Mouse (Mus musculus): ENCODE measurements around the gene 4833423E24Rik. TPM values are rescaled to one million over a fixed set of nuclear protein-coding genes. Genes with fewer than 3 reads are reported as not detected.

4833423E24Rik gene
- polyA plus RNA-seq (2016; fragmentation: Nextera tagmentation; extraction: Ambion mirVana) = 0.11 TPM in 1 of 2 replicates, not detected in the other

GRCm38 (mm10) chr2:85518879-85519278 is at the start of gene 4833423E24Rik:
Gene 4833423E24Rik, minus strand, starts transcription at chr2:85519024.
- Histone ChIP-seq H3K36me3 (no peaks in the 10 kb centered on the region), H3K9me3 (replicated peaks) (no peaks in the 10 kb centered on the region), H3K4me1 (peaks cover 6% of the 10 kb centered on the region; the same call in 1 of the 2 replicates), H3K27ac (replicated peaks) (no peak within 1 kb of the TSS), H3K27me3 (ENCODE audit: low read depth, poor library complexity, severe bottlenecking) (no peaks in the 10 kb centered on the region), H3K4me3 (no peak within 1 kb of the TSS)
- 30% methylated on average over 4 of the region's 4 CpGs for WGBS
- DNase-seq (ENCODE audit: low spot score) = peak; percentile 13

- DNase-seq (ENCODE audit: low spot score) = no peak
These were observed 42.4 kb upstream of the 4833423E24Rik start for GRCm38 (mm10) chr2:85561187-85561586.

GRCm38 (mm10) chr2:85560226-85560625 is 41.4 kb upstream of the 4833423E24Rik start:
- no peaks in the 10 kb centered on the region for H3K27me3 ChIP-seq (ENCODE audit: low read depth, poor library complexity, severe bottlenecking)
- H3K9me3 ChIP-seq (replicated peaks) = no peaks in the 10 kb centered on the region
- no peaks in the 10 kb centered on the region for H3K36me3 ChIP-seq
- H3K4me1 ChIP-seq = no peaks in the 10 kb centered on the region
- no peak overlapping the region for H3K27ac ChIP-seq (replicated peaks)
- WGBS = 87% methylated on average over 4 of the region's 4 CpGs
- no peak overlapping the region for H3K4me3 ChIP-seq
- no peak for DNase-seq (ENCODE audit: low spot score)

More at GRCm38 (mm10) chr2:85561187-85561586, 42.4 kb upstream of the 4833423E24Rik start:
- Histone ChIP-seq H3K9me3 (replicated peaks) (no peaks in the 10 kb centered on the region), H3K4me3 (no peak overlapping the region), H3K27me3 (ENCODE audit: low read depth, poor library complexity, severe bottlenecking) (no peaks in the 10 kb centered on the region), H3K4me1 (no peaks in the 10 kb centered on the region), H3K27ac (replicated peaks) (no peak overlapping the region), H3K36me3 (no peaks in the 10 kb centered on the region)
- WGBS = 28% methylated on average over 4 of the region's 4 CpGs

GRCm38 (mm10) chr2:85554806-85555205 is 36.0 kb upstream of the 4833423E24Rik start:
- no peaks in the 10 kb centered on the region for H3K27me3 ChIP-seq (ENCODE audit: low read depth, poor library complexity, severe bottlenecking)
- H3K4me1 ChIP-seq = no peaks in the 10 kb centered on the region
- no peaks in the 10 kb centered on the region for H3K9me3 ChIP-seq (replicated peaks)
- H3K36me3 ChIP-seq = no peaks in the 10 kb centered on the region
- no peak for DNase-seq (ENCODE audit: low spot score)
- H3K27ac ChIP-seq (replicated peaks) = no peak overlapping the region
- no peak overlapping the region for H3K4me3 ChIP-seq
- WGBS = 78% methylated on average over 1 of the region's 1 CpGs

- Histone ChIP-seq H3K4me3 (no peak overlapping the region), H3K4me1 (peaks cover 4% of the 10 kb centered on the region; the same call in 1 of the 2 replicates), H3K36me3 (no peaks in the 10 kb centered on the region), H3K9me3 (replicated peaks) (no peaks in the 10 kb centered on the region), H3K27ac (replicated peaks) (no peak overlapping the region), H3K27me3 (ENCODE audit: low read depth, poor library complexity, severe bottlenecking) (no peaks in the 10 kb centered on the region)
- no peak for DNase-seq (ENCODE audit: low spot score)
- WGBS = 86% methylated on average over 1 of the region's 1 CpGs
These were observed 15.1 kb upstream of the 4833423E24Rik start for GRCm38 (mm10) chr2:85533934-85534333.

GRCm38 (mm10) chr2:85532082-85532778 is 13.4 kb upstream of the 4833423E24Rik start:
- DNase-seq (ENCODE audit: low spot score) = no peak
- no peak overlapping the region for H3K27ac ChIP-seq (replicated peaks)
- 94% methylated on average over 2 of the region's 2 CpGs for WGBS
- no peaks in the 10 kb centered on the region for H3K9me3 ChIP-seq (replicated peaks)
- H3K36me3 ChIP-seq = no peaks in the 10 kb centered on the region
- H3K4me1 ChIP-seq = peaks cover 4% of the 10 kb centered on the region; the same call in 1 of the 2 replicates
- no peaks in the 10 kb centered on the region for H3K27me3 ChIP-seq (ENCODE audit: low read depth, poor library complexity, severe bottlenecking)
- no peak overlapping the region for H3K4me3 ChIP-seq

- H3K9me3 ChIP-seq (replicated peaks) = no peaks in the 10 kb centered on the region
- WGBS = 74% methylated on average over 2 of the region's 2 CpGs
- no peak for DNase-seq (ENCODE audit: low spot score)
These were observed 4.2 kb upstream of the 4833423E24Rik start for GRCm38 (mm10) chr2:85522859-85523489.

GRCm38 (mm10) chr2:85518292-85518691 is 532 bp downstream of the 4833423E24Rik start:
- no peak overlapping the region for H3K4me3 ChIP-seq
- WGBS = 95% methylated on average over 10 of the region's 10 CpGs
- no peaks in the 10 kb centered on the region for H3K36me3 ChIP-seq
- H3K27ac ChIP-seq (replicated peaks) = no peak overlapping the region
- H3K27me3 ChIP-seq (ENCODE audit: low read depth, poor library complexity, severe bottlenecking) = no peaks in the 10 kb centered on the region
- peaks cover 6% of the 10 kb centered on the region; the same call in 1 of the 2 replicates for H3K4me1 ChIP-seq
- no peak for DNase-seq (ENCODE audit: low spot score)
- H3K9me3 ChIP-seq (replicated peaks) = no peaks in the 10 kb centered on the region

More at GRCm38 (mm10) chr2:85522859-85523489, 4.2 kb upstream of the 4833423E24Rik start:
- H3K27me3 ChIP-seq (ENCODE audit: low read depth, poor library complexity, severe bottlenecking) = no peaks in the 10 kb centered on the region
- H3K27ac ChIP-seq (replicated peaks) = no peak overlapping the region
- no peak overlapping the region for H3K4me3 ChIP-seq
- no peaks in the 10 kb centered on the region for H3K36me3 ChIP-seq
- H3K4me1 ChIP-seq = peaks cover 6% of the 10 kb centered on the region; the same call in 1 of the 2 replicates

- Histone ChIP-seq H3K4me1 (no peaks in the 10 kb centered on the region), H3K4me3 (no peak overlapping the region), H3K36me3 (no peaks in the 10 kb centered on the region), H3K9me3 (replicated peaks) (no peaks in the 10 kb centered on the region), H3K27ac (replicated peaks) (no peak overlapping the region), H3K27me3 (ENCODE audit: low read depth, poor library complexity, severe bottlenecking) (no peaks in the 10 kb centered on the region)
- no peak for DNase-seq (ENCODE audit: low spot score)
- WGBS = 85% methylated on average over 3 of the region's 3 CpGs
These were observed 8.4 kb downstream of the 4833423E24Rik start for GRCm38 (mm10) chr2:85510376-85510775.

GRCm38 (mm10) chr2:85490396-85490795 is 28.4 kb downstream of the 4833423E24Rik start:
- no peaks in the 10 kb centered on the region for H3K27me3 ChIP-seq (ENCODE audit: low read depth, poor library complexity, severe bottlenecking)
- H3K4me1 ChIP-seq = no peaks in the 10 kb centered on the region
- DNase-seq (ENCODE audit: low spot score) = no peak
- 77% methylated on average over 5 of the region's 5 CpGs for WGBS
- H3K27ac ChIP-seq (replicated peaks) = no peak overlapping the region
- H3K4me3 ChIP-seq = no peak overlapping the region
- H3K36me3 ChIP-seq = no peaks in the 10 kb centered on the region
- H3K9me3 ChIP-seq (replicated peaks) = no peaks in the 10 kb centered on the region

GRCm38 (mm10) chr2:85466801-85467325 is 52.0 kb downstream of the 4833423E24Rik start:
- no peaks in the 10 kb centered on the region for H3K36me3 ChIP-seq
- no peaks in the 10 kb centered on the region; the same call in 1 of the 2 replicates for H3K9me3 ChIP-seq (replicated peaks)
- H3K27me3 ChIP-seq (ENCODE audit: low read depth, poor library complexity, severe bottlenecking) = no peaks in the 10 kb centered on the region
- DNase-seq (ENCODE audit: low spot score) = no peak
- H3K27ac ChIP-seq (replicated peaks) = no peak overlapping the region
- H3K4me1 ChIP-seq = no peaks in the 10 kb centered on the region
- 84% methylated on average over 3 of the region's 3 CpGs for WGBS
- H3K4me3 ChIP-seq = no peak overlapping the region

GRCm38 (mm10) chr2:85443539-85443938 is 75.3 kb downstream of the 4833423E24Rik start, which contains the start of gene Olfr995:
Gene Olfr995, minus strand, starts transcription at chr2:85443639.
- Histone ChIP-seq H3K9me3 (replicated peaks) (no peaks in the 10 kb centered on the region), H3K27me3 (ENCODE audit: low read depth, poor library complexity, severe bottlenecking) (no peaks in the 10 kb centered on the region), H3K36me3 (no peaks in the 10 kb centered on the region), H3K4me3 (no peak within 1 kb of the TSS), H3K4me1 (no peaks in the 10 kb centered on the region), H3K27ac (replicated peaks) (no peak within 1 kb of the TSS)
- 10% methylated on average over 1 of the region's 1 CpGs for WGBS
- DNase-seq (ENCODE audit: low spot score) = no peak

- no peak for DNase-seq (ENCODE audit: low spot score)
- H3K4me3 ChIP-seq = no peak overlapping the region
- no peaks in the 10 kb centered on the region for H3K4me1 ChIP-seq
- no peak overlapping the region for H3K27ac ChIP-seq (replicated peaks)
- no peaks in the 10 kb centered on the region for H3K36me3 ChIP-seq
- H3K9me3 ChIP-seq (replicated peaks) = no peaks in the 10 kb centered on the region
- no peaks in the 10 kb centered on the region for H3K27me3 ChIP-seq (ENCODE audit: low read depth, poor library complexity, severe bottlenecking)
These were observed 76.3 kb downstream of the 4833423E24Rik start for GRCm38 (mm10) chr2:85442546-85442945.

All from midbrain, embryonic 10.5 days (tissue).